Mouse (Mus musculus) midbrain, embryonic 12.5 days (tissue): ENCODE measurements at regions not wholly inside any gene's neighbourhood (a gene's known extent, or its start where the extent isn't known, plus 50 kb on each side); places are given as distances from the start of the nearest gene placed in this dataset.

Experiments used
- ATAC-seq: fragments of 200-750 bp; cut with Nextera tagmentation; 2 replicates; pipeline ENCODE4 v1.8.0; 2017; ENCODE audit warnings: low read depth, moderate TSS enrichment, moderate library complexity; ENCODE audit not compliant: low FRiP score
- H3K27ac ChIP-seq: fragments of 300-500 bp; sonication (generic); replicated peaks from 2 replicates; pipeline ENCODE4 v1.5.1; 2016; ENCODE audit warnings: mild to moderate bottlenecking
- H3K27me3 ChIP-seq: fragments of 300-500 bp; sonication (generic); 2 replicates; pipeline ENCODE4 v1.6.1; 2016; ENCODE audit warnings: mild to moderate bottlenecking
- H3K36me3 ChIP-seq: fragments of 300-500 bp; sonication (generic); 2 replicates; pipeline ENCODE4 v1.6.1; 2016
- H3K4me1 ChIP-seq: fragments of 300-500 bp; sonication (generic); 2 replicates; pipeline ENCODE4 v1.6.1; 2016
- H3K4me2 ChIP-seq: fragments of 300-500 bp; sonication (generic); replicated peaks from 2 replicates; pipeline ENCODE4 v1.6.1; 2016; ENCODE audit warnings: mild to moderate bottlenecking, moderate library complexity
- H3K4me3 ChIP-seq: fragments of 300-500 bp; sonication (generic); 2 replicates; pipeline ENCODE4 v1.5.1; 2016; ENCODE audit warnings: mild to moderate bottlenecking
- H3K9ac ChIP-seq: fragments of 300-500 bp; sonication (generic); replicated peaks from 2 replicates; pipeline ENCODE4 v1.6.1; 2016; ENCODE audit warnings: mild to moderate bottlenecking, moderate library complexity
- H3K9me3 ChIP-seq: fragments of 300-500 bp; sonication (generic); 2 replicates; pipeline ENCODE4 v1.6.1; 2016; ENCODE audit warnings: mild to moderate bottlenecking
- WGBS: fragments of 180-500 bp; shearing (Covaris S2); methylation state at CpG from one replicate; pipeline ENCODE4 v1.1.7; 2016; 5-methylcytosine and 5-hydroxymethylcytosine counted together

DNA sequence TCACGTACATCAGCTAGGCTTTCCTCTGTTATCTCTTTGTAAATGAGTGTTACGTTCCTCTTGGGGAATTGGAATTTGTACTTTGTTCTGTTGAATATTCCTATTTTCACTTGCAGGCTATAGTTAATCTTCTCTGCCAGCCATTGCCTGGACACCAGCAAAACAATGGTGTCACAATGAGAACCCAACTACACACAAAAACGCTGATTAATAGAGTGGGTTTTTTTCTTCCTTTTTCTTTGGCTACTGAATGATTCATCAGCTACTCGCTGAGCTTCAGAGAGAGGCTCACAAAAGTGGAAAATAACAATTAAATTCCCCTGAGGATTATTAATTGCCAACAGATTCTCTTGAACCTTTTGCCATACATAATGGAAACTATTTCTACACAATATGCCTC lies 398.9 kb upstream of the Prickle1 start:
- no peak for ATAC-seq
- Histone ChIP-seq H3K9ac (no peak overlapping the region), H3K27me3 (no peaks in the 10 kb centered on the region), H3K36me3 (no peaks in the 10 kb centered on the region), H3K4me3 (no peak overlapping the region), H3K4me2 (no peak overlapping the region), H3K9me3 (no peaks in the 10 kb centered on the region), H3K4me1 (peaks cover 5% of the 10 kb centered on the region), H3K27ac (no peak overlapping the region)
- WGBS, result 41% methylated on average over 4 of the region's 4 CpGs

DNA sequence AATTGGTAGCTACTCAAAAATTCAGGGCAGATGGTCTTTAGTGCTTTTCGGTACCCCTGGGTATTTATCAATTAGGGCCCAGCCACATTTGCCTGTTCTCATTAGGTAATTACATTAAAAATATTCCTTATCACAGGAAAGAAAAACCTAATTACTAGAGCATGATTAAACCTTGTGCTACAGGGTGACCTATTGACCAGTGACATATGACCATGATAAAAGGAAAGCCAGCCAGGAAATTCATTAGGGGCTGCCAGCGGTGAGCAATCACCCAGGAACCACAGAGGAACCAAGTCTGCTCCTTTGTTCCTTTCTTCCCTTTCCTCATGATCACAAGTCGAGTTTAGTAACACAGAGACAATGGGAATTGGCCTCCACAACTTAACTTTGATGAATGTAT lies 394.4 kb upstream of the Prickle1 start:
- ATAC-seq, result peak; percentile 30; the same call in 1 of the 2 replicates
- Histone ChIP-seq H3K9ac (no peak overlapping the region), H3K9me3 (no peaks in the 10 kb centered on the region), H3K27me3 (no peaks in the 10 kb centered on the region), H3K36me3 (no peaks in the 10 kb centered on the region), H3K4me1 (peaks cover 5% of the 10 kb centered on the region), H3K4me3 (no peak overlapping the region), H3K27ac (no peak overlapping the region), H3K4me2 (no peak overlapping the region)
- WGBS, result 49% methylated on average over 3 of the region's 3 CpGs

DNA sequence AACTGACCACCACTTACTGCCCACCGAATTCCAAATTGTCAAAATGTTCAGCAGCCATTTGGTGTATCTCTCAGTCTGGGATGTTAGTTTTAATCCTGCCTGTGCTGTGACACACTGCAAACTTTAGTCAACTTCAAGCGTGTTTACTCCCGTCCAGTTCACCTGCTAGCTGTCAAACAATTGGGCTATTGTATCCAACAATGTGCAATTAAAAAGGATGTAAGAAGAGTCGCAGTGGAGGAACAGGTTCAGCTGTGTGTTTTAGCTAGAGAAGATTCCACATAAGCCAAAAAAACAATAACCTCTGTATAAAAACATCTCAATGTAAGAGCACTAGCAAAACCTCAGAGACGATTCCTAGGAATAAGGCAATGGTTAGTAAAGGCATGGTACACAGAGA lies 392.7 kb upstream of the Prickle1 start:
- no peak overlapping the region for H3K4me3 ChIP-seq
- H3K9ac ChIP-seq, result no peak overlapping the region
- no peak for ATAC-seq
- WGBS, result 77% methylated on average over 5 of the region's 5 CpGs
- H3K36me3 ChIP-seq, result no peaks in the 10 kb centered on the region
- no peak overlapping the region for H3K4me2 ChIP-seq
- no peaks in the 10 kb centered on the region for H3K9me3 ChIP-seq
- no peaks in the 10 kb centered on the region for H3K4me1 ChIP-seq
- no peaks in the 10 kb centered on the region for H3K27me3 ChIP-seq
- H3K27ac ChIP-seq, result no peak overlapping the region

DNA sequence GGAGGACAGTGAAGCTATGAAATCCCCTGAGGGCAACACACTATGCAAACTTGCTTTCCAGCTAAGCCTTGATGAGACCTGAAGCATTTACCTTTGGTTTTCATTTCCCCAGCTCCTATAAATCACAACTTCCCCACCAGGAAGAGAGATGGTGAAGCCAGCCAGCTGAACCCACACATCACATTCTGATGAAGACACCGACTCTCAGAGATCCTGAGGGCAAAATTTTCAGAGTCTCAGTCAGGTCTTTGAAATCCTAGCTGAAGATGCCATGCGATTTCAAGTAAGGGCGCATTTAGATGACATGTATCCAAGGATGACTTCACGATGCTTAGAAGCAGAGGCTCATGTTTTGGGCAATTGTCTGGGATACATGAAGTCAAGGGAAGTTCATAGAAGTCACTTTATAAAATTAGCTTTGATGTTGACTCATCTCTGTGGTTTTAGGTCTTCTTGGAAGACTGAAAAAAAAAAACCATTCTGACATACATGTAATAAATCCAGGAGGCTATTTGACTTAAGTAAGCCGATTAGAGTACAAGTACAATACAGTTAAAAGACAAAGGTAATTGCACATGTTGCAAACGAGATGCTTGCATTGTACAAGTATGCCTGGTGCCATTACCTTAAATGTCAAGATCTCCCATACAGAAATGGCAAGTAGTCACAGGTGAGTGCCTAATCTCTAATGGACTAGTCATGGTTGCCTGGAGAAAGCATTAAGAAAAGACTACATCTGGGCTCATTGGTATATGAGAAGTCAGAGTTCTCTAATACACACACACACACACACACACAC lies 391.1 kb upstream of the Prickle1 start:
- H3K4me2 ChIP-seq, result no peak overlapping the region
- no peak for ATAC-seq
- H3K27me3 ChIP-seq, result no peaks in the 10 kb centered on the region
- WGBS, result 88% methylated on average over 6 of the region's 6 CpGs
- H3K9ac ChIP-seq, result no peak overlapping the region
- H3K27ac ChIP-seq, result no peak overlapping the region
- no peaks in the 10 kb centered on the region for H3K9me3 ChIP-seq
- H3K36me3 ChIP-seq, result no peaks in the 10 kb centered on the region
- H3K4me1 ChIP-seq, result no peaks in the 10 kb centered on the region
- H3K4me3 ChIP-seq, result no peak overlapping the region

DNA sequence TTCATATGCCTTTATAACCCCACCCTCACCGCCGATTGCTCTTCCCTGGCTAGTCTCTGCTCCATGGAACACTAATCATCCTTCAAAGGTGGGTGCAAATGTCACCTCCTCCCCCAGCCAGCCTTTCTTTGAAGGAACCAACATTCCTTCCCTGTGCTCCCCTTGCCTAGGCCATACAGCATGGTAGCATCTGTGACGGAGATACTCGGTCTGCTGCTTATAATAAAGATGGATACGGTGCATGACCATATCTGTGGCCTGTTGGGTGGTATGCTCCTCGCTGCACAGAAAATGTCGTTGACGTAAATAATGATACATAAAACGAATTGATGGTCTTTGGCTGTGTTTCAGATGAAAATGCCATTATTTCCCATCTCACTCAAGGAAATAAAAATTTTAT lies 386.4 kb upstream of the Prickle1 start:
- Histone ChIP-seq H3K27ac (no peak overlapping the region), H3K4me3 (no peak overlapping the region), H3K4me2 (no peak overlapping the region), H3K27me3 (no peaks in the 10 kb centered on the region), H3K36me3 (no peaks in the 10 kb centered on the region), H3K9me3 (no peaks in the 10 kb centered on the region), H3K4me1 (no peaks in the 10 kb centered on the region), H3K9ac (no peak overlapping the region)
- ATAC-seq, result no peak
- WGBS, result 93% methylated on average over 9 of the region's 9 CpGs

DNA sequence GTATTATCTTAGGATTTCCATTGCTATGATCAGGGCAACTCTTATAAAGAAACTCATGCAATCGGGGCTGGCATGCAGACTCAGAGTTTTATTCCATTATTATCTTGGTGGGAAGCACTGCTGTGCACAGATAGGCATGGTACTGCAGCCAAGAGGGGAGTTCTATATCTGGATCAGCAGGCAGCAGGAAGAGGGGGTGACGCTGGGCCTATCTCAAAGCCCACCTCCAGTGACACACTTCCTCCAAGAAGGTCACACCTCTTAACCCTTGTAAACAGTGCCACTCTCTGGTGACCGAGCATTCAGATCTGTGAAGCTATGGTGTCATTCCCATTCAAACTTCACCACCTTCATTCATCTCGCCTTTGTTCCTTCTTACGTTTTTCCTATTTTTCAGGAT lies 381.8 kb upstream of the Prickle1 start:
- no peak for ATAC-seq
- H3K9ac ChIP-seq, result no peak overlapping the region

DNA sequence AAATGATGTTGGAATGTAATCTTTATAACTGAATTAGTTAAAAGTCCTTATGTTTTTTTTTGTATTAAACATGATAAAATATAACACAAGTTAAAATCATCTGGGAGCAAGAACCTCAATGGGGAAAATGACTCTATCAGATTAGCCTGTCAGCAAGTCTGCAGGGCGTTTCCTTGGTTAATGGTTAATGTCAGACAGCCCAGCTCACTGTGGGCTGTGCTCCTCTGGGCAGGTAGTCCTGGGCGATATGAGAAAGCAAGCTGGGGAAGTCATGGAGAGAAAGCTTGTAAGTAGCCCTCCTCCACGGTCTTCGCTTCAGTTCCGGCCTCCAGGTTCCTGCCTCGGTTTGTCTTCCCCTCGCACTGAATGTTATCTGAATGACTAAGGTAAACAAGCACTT lies 379.0 kb upstream of the Prickle1 start:
- no peaks in the 10 kb centered on the region for H3K4me1 ChIP-seq
- H3K4me2 ChIP-seq, result no peak overlapping the region
- no peak for ATAC-seq
- 81% methylated on average over 7 of the region's 7 CpGs for WGBS
- H3K36me3 ChIP-seq, result no peaks in the 10 kb centered on the region
- no peak overlapping the region for H3K9ac ChIP-seq
- no peaks in the 10 kb centered on the region for H3K9me3 ChIP-seq
- no peak overlapping the region for H3K4me3 ChIP-seq
- no peaks in the 10 kb centered on the region for H3K27me3 ChIP-seq
- H3K27ac ChIP-seq, result no peak overlapping the region

More for the DNA sequence above, 381.8 kb upstream of the Prickle1 start:
- Histone ChIP-seq H3K9me3 (no peaks in the 10 kb centered on the region), H3K4me2 (no peak overlapping the region), H3K4me3 (no peak overlapping the region), H3K36me3 (no peaks in the 10 kb centered on the region), H3K27me3 (no peaks in the 10 kb centered on the region), H3K27ac (no peak overlapping the region), H3K4me1 (no peaks in the 10 kb centered on the region)
- WGBS, result 75% methylated on average over 5 of the region's 5 CpGs

DNA sequence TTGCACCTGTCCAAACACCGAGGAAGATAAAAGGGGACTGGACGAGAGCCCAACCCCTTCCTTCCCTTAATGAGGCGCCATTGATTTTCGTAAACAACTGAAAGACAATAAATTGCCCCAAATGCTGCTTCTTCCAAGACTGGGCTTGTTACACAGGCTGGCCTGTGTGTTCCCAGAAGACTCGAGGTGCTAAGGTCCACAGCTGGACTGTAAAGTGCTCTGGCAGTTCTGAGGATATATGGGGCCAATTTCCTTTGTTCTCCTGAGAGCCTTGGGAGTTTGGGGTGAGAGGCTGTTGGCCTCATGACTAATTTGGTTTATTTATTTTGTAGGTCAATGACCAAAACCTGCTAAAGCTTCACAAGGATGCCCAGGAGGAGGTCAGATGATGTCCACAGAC lies 377.3 kb upstream of the Prickle1 start:
- 80% methylated on average over 5 of the region's 5 CpGs for WGBS
- Histone ChIP-seq H3K36me3 (no peaks in the 10 kb centered on the region), H3K4me2 (no peak overlapping the region), H3K4me3 (no peak overlapping the region), H3K9ac (no peak overlapping the region), H3K4me1 (no peaks in the 10 kb centered on the region), H3K27me3 (no peaks in the 10 kb centered on the region), H3K27ac (no peak overlapping the region), H3K9me3 (no peaks in the 10 kb centered on the region)
- ATAC-seq, result no peak

DNA sequence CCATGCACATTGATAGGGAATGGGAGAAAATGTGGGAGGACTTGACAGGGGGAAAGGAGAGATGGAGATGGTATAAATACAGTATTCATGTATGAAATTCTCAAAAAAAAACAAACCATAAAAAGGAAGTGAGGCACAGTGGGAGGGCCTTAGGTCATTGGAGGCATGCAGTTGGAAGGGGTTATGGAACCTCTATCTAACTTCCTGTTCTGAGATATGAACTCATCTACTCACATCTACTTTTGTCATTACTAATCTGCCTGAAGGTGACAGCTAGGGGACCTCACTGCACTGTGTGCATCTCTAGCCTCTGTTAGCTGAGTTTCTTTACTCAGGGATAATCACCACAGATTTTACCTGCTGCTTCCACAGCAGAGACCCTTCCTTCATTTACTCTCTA lies 366.3 kb upstream of the Prickle1 start:
- H3K4me1 ChIP-seq, result no peaks in the 10 kb centered on the region
- no peak overlapping the region for H3K27ac ChIP-seq
- H3K27me3 ChIP-seq, result no peaks in the 10 kb centered on the region
- H3K9me3 ChIP-seq, result no peaks in the 10 kb centered on the region
- H3K4me3 ChIP-seq, result no peak overlapping the region
- no peaks in the 10 kb centered on the region for H3K36me3 ChIP-seq
- no peak overlapping the region for H3K9ac ChIP-seq
- H3K4me2 ChIP-seq, result no peak overlapping the region
- no peak for ATAC-seq

DNA sequence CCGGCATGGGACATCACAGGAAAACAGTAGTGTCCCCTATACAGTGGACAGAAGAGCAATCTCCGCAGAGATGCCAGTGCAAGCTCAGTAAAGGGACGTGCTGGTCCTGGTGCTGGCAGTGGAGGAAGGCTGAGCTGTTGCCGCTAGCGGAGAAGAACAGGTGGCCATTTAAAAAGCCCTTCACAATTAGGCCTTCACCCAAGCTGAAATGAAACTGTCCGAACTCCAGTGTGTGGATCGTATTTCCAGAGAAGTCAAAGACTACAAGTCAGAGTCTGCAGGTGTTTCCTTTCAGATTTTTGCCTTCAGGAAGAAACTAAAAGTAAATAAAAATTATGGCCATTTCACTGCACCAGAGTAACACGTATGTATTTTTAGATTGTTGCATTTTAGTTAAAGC lies 364.2 kb upstream of the Prickle1 start:
- H3K27me3 ChIP-seq, result no peaks in the 10 kb centered on the region
- H3K36me3 ChIP-seq, result no peaks in the 10 kb centered on the region
- no peak overlapping the region for H3K4me3 ChIP-seq
- H3K4me2 ChIP-seq, result no peak overlapping the region
- no peak overlapping the region for H3K27ac ChIP-seq
- ATAC-seq, result no peak
- H3K9me3 ChIP-seq, result no peaks in the 10 kb centered on the region
- no peak overlapping the region for H3K9ac ChIP-seq
- 88% methylated on average over 8 of the region's 8 CpGs for WGBS
- H3K4me1 ChIP-seq, result no peaks in the 10 kb centered on the region

DNA sequence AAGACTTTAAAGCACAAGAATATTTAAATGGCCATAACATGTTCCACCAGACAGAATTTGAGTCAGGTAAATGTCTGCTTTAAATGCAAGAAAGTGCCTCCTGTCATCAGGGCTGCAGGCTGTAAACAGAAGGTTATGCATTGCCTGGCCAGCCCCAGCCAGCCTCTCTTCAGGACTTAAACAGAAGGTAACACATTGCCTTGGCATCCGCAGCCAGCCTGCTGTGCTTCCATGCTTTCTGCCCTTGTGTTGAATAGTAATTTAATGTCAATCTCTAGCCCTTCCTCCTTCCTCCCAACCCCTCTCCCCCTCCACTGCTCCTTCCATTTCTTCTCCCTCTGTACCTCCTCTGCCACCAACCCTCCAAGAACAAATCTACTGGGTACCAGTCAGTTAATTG lies 362.4 kb upstream of the Prickle1 start:
- H3K4me3 ChIP-seq, result no peak overlapping the region
- no peaks in the 10 kb centered on the region for H3K4me1 ChIP-seq
- 80% methylated on average over 1 of the region's 1 CpGs for WGBS
- no peak overlapping the region for H3K4me2 ChIP-seq
- no peaks in the 10 kb centered on the region for H3K27me3 ChIP-seq
- no peak for ATAC-seq
- H3K36me3 ChIP-seq, result no peaks in the 10 kb centered on the region
- no peaks in the 10 kb centered on the region for H3K9me3 ChIP-seq
- H3K27ac ChIP-seq, result no peak overlapping the region
- no peak overlapping the region for H3K9ac ChIP-seq

DNA sequence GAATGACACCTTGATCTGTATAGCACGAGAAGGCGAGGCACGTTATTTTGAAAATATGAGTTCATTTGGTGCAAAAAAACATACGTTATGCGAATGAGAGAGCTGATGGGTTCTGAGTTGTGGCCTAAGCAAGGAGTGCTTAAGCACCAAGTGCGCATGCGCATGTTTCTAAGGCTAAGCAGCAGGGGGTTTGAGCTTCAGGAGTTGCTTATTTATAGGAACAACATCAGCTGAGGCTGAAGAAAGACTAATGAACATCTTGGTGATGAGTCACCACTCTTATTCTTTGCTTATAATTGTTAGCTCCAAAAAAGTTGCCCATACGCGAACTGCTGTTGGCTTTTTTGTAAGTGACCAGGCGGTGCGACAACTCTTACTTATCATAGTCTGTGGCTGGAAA lies 361.1 kb upstream of the Prickle1 start:
- no peak overlapping the region for H3K27ac ChIP-seq
- no peaks in the 10 kb centered on the region for H3K9me3 ChIP-seq
- H3K4me3 ChIP-seq, result no peak overlapping the region
- H3K36me3 ChIP-seq, result no peaks in the 10 kb centered on the region
- H3K9ac ChIP-seq, result no peak overlapping the region
- no peaks in the 10 kb centered on the region for H3K27me3 ChIP-seq
- no peak for ATAC-seq
- H3K4me1 ChIP-seq, result no peaks in the 10 kb centered on the region
- 96% methylated on average over 11 of the region's 11 CpGs for WGBS
- no peak overlapping the region for H3K4me2 ChIP-seq

DNA sequence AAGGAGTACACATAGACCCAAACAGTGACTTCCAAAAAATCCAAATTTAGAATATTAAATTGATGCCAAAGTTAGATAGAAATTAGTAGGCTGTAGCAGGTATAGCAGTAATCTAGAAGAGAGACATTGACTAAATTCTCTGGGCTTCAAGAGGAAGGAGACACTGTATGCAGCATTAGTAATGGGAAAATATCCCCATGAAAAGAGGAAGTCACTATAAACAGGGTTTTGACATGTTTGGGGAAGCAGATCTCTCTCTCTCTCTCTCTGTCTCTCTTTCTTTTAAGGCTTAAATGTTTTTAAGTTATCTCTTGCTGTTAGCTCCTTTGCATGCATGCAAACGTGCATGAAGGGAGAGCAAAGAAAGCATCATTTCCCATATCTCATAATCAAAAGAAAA lies 357.9 kb upstream of the Prickle1 start:
- Histone ChIP-seq H3K4me3 (no peak overlapping the region), H3K27ac (no peak overlapping the region), H3K9ac (no peak overlapping the region), H3K9me3 (no peaks in the 10 kb centered on the region), H3K4me1 (no peaks in the 10 kb centered on the region), H3K27me3 (no peaks in the 10 kb centered on the region), H3K4me2 (no peak overlapping the region), H3K36me3 (no peaks in the 10 kb centered on the region)
- ATAC-seq, result no peak
- 82% methylated on average over 1 of the region's 1 CpGs for WGBS
